Mouse (Mus musculus) mouse embryonic stem cell (cell line): ENCODE results near the gene Kcnma1.

ENCODE experiments used
- in situ Hi-C, 2 experiments: fragments of 300-500 bp; cut with MboI; formaldehyde crosslinking; loops; 1 replicate in 1 of 2; 3 replicates in 1 of 2; pipeline ENCODE4 v1.14.3; 2019 to 2020; ENCODE audit warnings: low sequenced_read_pairs in 2 of 2, low pct_unique_long_range_greater_than_20kb in 1 of 2, mixed read lengths in 1 of 2; ENCODE audit not compliant: unreplicated experiment in 1 of 2

The Kcnma1 gene

GRCm38 (mm10) chr14:23589744-23590481 lies 424.4 kb downstream of the Kcnma1 start:
- in situ Hi-C loops = loop anchor here (25.0 kb wide), 1 partner anchor 422 kb away; the partner anchor contains the start of gene Kcnma1 (in 2 of the 2)

GRCm38 (mm10) chr14:23587451-23587850 lies 426.8 kb downstream of the Kcnma1 start:
- in situ Hi-C loops = loop anchor here (25.0 kb wide), 1 partner anchor 425 kb away; the partner anchor contains the start of gene Kcnma1 (in 2 of the 2)

GRCm38 (mm10) chr14:23583235-23583634 lies 431.1 kb downstream of the Kcnma1 start:
- in situ Hi-C loops = loop anchor here (25.0 kb wide), 1 partner anchor 429 kb away; the partner anchor contains the start of gene Kcnma1 (in 2 of the 2)

DNA sequence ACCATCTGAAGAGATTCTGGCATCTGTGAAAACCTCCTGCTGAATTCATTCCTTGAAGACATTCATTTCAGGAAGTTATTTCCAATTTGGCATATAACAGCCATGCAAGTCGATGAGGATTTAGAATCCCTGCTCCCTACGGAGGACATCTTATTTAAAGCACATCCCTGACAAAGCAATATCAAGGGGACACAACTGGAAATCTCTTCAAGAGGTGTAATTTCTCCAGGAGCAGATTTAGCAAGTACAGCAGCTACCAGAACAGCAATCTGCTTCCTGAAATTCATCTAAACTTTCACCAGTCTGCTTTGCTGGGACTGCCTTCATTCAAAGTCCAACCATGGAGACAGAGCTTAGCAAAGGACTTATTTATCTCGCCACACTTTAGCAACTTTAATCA lies 433.0 kb downstream of the Kcnma1 start:
- in situ Hi-C loops = loop anchor here (25.0 kb wide), 1 partner anchor 431 kb away; the partner anchor contains the start of gene Kcnma1 (in 2 of the 2)

GRCm38 (mm10) chr14:23575951-23576350 lies 438.3 kb downstream of the Kcnma1 start:
- in situ Hi-C loops = loop anchor here (25.0 kb wide), 1 partner anchor 436 kb away; the partner anchor contains the start of gene Kcnma1 (in 2 of the 2)

DNA sequence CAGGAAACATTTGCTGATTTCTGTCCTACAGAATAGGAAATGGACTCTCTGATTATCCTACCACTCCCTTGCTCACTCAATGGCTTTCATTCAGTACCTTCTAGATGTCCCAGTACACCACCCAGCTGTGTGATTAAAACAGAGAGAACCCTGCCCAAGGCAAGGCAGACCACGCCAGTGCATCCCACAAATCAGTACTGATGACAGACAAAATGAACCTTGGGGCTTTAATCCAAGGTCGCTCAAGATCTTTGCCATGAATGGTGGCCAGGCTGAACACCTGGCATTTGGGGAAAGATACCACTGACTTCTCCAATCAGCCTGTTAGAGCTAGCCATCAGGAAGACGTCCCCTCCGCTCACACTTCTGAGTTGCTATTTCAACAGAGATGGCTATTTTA lies 440.2 kb downstream of the Kcnma1 start:
- in situ Hi-C loops = loop anchor here in 1 of 2 experiments (25.0 kb wide), 1 partner anchor 713 kb away; the partner anchor contains the start of gene E330034G19Rik

DNA sequence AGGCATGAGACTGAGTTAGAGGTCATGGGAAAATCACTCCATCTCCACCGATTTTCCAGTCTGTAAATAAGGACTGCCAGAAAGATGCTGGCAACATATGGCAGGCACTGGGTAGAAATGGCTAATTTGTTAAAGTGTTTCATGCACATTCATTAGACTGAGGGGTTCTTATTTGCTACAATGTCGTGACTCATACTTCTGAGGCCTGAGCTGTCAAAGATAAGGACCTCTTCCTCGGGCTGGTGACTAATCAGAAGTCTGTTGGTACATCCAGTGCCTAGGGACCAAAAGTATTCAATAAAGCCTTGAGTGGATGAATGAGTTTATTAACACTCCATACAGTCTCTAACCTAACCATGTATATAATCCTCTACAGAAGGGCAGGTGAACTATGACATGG lies 440.9 kb downstream of the Kcnma1 start:
- in situ Hi-C loops = loop anchor here in 1 of 2 experiments (25.0 kb wide), 1 partner anchor 714 kb away; the partner anchor contains the start of gene E330034G19Rik

DNA sequence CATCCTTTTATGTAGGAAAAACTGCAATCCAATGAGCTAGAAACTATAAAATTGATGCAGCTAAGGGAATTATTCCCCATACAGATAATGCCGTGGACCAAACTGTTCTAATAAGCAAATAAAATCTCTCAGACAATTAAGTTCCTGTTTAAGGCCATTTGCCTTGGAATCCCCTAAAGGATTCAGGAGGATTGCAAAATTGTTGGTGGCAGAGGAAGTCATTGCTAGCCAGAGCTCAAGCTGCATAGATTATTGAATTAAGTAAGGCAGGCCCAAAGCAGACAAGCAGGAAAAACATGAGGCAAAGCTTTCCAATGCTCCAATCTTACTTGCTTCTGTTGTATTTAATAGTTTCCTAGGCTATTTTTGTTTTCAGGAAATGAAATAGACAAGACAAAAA lies 441.5 kb downstream of the Kcnma1 start:
- in situ Hi-C loops = loop anchor here in 1 of 2 experiments (25.0 kb wide), 1 partner anchor 715 kb away; the partner anchor contains the start of gene E330034G19Rik

- in situ Hi-C loops = loop anchor here in 1 of 2 experiments (25.0 kb wide), 1 partner anchor 717 kb away; the partner anchor contains the start of gene E330034G19Rik
Measured at GRCm38 (mm10) chr14:23570251-23570650, 444.0 kb downstream of the Kcnma1 start.

DNA sequence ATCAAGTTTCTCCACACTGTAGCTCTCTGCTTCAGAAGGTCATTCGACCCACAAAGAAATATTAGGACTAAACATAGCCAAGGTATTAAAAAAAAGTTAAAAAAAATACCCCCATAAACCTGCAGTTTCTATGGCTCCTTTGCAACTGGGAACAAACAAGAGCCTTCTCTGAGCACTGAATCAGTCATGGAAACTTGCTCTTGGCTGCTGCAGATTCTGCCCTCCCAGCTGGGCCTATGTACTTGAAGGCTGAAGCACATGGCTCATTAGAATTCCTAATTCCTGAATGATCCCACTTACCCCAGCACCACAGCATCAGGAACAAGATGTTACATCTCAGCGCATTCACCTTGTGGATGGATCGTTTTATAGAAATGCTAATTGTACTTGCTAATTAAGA lies 448.4 kb downstream of the Kcnma1 start:
- in situ Hi-C loops = loop anchor here in 1 of 2 experiments (25.0 kb wide), 1 partner anchor 721 kb away; the partner anchor contains the start of gene E330034G19Rik

DNA sequence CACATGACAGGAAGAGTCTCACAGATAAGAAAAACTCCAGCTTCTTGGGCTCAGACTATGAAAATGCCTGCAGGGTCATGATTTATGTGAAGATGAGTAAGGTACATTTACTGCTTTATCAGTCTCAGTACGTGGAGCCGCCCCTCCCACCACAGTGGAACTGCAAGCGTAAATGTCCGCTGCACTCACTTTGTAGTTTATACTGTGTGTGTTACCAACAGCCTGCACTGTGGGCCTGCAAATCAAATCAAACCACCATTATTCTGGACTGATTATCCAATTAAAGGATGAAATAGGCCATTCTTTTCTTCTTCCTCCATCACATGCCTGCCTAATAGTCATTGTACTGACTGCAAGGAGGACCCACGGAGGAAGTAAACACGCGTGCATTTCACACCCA lies 449.8 kb downstream of the Kcnma1 start:
- in situ Hi-C loops = loop anchor here in 1 of 2 experiments (25.0 kb wide), 1 partner anchor 723 kb away; the partner anchor contains the start of gene E330034G19Rik

DNA sequence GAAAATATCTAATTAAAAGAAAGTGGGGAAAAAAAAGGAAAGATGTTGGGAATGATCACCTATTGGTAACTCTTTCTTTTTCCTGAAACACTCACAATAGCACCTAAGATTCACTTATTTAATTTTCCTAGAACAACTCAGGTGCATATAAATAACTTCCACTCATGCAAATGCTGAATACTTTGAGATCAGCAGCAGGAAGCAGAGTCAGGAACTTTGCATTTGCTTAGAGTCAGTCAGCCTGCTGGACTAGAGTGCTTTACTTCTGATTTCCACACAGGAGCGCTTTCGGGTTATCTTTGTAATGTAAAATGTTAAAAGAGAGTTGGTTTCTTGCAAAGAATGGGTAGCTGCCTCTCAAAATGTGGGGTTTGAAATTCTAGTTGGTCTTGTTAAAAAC lies 451.1 kb downstream of the Kcnma1 start:
- in situ Hi-C loops = loop anchor here in 1 of 2 experiments (25.0 kb wide), 1 partner anchor 724 kb away; the partner anchor contains the start of gene E330034G19Rik

DNA sequence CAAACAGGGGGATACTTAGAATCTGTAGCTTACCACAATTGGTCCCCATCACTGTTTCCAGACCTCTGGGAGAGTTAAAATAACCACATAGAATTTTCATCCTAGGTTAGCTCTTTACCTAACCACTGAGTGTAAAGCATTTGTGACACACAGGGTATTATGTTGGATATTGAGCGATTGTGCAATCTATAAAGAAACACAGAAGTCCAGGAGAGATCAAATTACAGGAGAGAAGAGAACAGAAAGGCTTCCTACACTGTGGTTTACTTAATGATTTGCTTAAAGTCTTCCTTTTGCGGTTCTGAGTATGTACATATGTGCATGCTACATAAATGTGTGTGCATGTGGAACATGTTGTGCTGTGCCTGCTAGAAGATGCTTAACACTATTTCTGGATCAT lies 458.6 kb downstream of the Kcnma1 start:
- in situ Hi-C loops = loop anchor here in 1 of 2 experiments (5.0 to 25.0 kb wide), 2 partner anchors 43 to 732 kb away; partner anchors contain the start of gene E330034G19Rik

DNA sequence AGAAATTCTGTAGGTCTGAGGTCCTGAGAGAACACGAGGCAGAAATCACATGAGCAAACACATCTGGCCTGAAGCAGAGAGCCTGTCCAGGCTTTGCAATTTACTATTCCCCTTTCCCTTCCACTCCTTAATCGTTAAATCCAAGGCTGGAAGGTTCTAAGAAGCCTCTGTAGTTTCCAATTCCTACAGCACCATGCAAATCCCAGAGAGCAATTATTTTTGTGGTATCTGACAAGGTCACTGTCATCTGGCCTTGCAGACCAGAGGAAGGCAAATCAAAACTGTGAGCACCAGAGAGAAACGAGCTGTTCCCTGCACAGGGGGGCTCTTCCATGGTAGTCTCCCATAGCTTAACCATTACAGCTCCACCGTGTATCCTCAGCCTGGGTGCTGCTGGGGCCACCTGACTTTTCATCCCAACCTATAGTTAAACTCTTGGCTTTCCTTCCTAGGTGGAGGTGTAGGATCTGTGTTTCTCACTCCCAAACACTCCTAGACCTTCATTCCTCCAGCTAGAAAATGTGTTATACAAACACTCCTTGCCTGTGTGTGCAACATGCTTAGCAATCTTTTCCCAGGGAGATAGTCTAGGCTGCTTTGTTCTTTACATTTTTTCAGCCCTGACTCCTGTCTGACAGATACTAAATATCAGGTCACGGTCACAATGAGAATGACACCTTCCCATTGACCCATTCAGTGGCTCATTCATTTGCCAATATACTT lies 461.9 kb downstream of the Kcnma1 start:
- in situ Hi-C loops = loop anchor here in 1 of 2 experiments (25.0 kb wide), 1 partner anchor 735 kb away; the partner anchor contains the start of gene E330034G19Rik

GRCm38 (mm10) chr14:23550467-23550866 lies 463.8 kb downstream of the Kcnma1 start:
- in situ Hi-C loops = loop anchor here in 1 of 2 experiments (25.0 kb wide), 1 partner anchor 737 kb away; the partner anchor contains the start of gene E330034G19Rik

DNA sequence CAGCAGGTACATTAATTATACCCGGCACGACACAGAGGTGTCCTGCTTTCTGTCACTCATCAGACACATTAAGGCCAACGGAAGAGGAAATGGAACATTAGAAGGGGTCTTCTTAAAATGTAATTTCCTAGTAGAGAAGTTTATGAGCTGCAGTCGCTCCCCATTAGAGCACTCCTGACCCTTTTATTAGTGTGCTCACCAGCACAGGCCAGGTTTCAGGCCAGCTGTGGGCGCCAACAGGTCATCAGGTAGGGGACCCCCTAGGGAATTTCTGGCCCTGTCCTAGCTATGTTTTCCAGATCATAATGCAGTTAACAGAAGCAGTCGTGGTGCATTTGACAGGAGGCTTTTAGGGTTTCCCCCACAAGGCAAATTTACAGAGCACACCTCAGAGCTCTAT lies 472.2 kb downstream of the Kcnma1 start:
- in situ Hi-C loops = no loop called here

- in situ Hi-C loops = no loop called here
Measured at GRCm38 (mm10) chr14:23539621-23540020, 474.7 kb downstream of the Kcnma1 start.

DNA sequence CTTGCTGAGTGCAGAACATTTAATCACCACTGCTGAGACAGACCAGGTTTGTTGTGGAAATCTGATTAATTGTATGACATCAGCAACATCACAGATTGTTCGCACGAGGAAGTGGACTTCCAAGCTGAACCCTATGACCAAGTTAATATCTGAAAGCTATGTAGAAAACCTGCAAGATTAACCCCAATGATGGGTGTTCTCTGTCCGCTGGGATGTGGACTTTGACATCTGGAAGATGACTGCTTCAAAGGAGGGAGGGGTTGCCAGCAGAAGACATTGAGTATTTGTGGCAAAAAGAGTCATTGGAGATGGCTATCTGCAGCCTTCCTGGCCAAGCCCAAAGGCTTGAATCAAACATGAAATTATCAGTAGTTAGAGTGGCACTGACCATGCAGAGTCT lies 480.9 kb downstream of the Kcnma1 start:
- in situ Hi-C loops = no loop called here
